Mouse (Mus musculus) heart, adult 2 months (tissue): ENCODE data around the gene Runx2. TPM values are rescaled to one million over a fixed set of nuclear protein-coding genes. Genes with fewer than 3 reads are reported as not detected.

Source experiments
- DNase-seq, 2 experiments: peaks; one replicate each; pipeline ENCODE4 v3.0.0; 2021
- H3K27ac ChIP-seq: fragments of 200-600 bp; 2 replicates; pipeline ENCODE4 v1.8.1; 2022
- H3K27me3 ChIP-seq: fragments of 200-500 bp; 2 replicates; pipeline ENCODE4 v1.6.1; 2012; ENCODE audit warnings: mild to moderate bottlenecking, low read length, inconsistent platforms, mixed read lengths; ENCODE audit not compliant: control insufficient read depth, insufficient read depth
- H3K36me3 ChIP-seq: fragments of 200-500 bp; 2 replicates; pipeline ENCODE4 v1.6.1; 2012; ENCODE audit warnings: low read length, inconsistent platforms; ENCODE audit not compliant: control insufficient read depth, insufficient read depth
- H3K4me1 ChIP-seq: fragments of 200-500 bp; 2 replicates; pipeline ENCODE4 v1.6.1; 2011; ENCODE audit warnings: low read length; ENCODE audit not compliant: control insufficient read depth, insufficient read depth
- H3K4me3 ChIP-seq: fragments of 200-600 bp; 2 replicates; pipeline ENCODE4 v1.8.1; 2022
- H3K79me2 ChIP-seq: fragments of 200-500 bp; replicated peaks from 2 replicates; pipeline ENCODE4 v1.6.1; 2012; ENCODE audit warnings: mild to moderate bottlenecking, inconsistent platforms, low read length, moderate library complexity, mixed read lengths; ENCODE audit not compliant: control insufficient read depth, insufficient read depth
- H3K9ac ChIP-seq: fragments of 200-500 bp; 2 replicates; pipeline ENCODE4 v1.6.1; 2012; ENCODE audit warnings: low read depth, mild to moderate bottlenecking, control low read depth, inconsistent platforms, low read length, mixed read lengths
- CTCF ChIP-seq: fragments of 200-600 bp; IDR thresholded peaks from 2 replicates; pipeline ENCODE4 v1.8.1; 2022; ENCODE audit warnings: antibody characterized with exemption, mild to moderate bottlenecking, moderate library complexity
- EP300 ChIP-seq: fragments of 200-500 bp; IDR thresholded peaks from 2 replicates; pipeline ENCODE4 v1.6.1; 2011; ENCODE audit warnings: low read depth, low read length, control low read depth; ENCODE audit not compliant: insufficient read depth
- POLR2A ChIP-seq: fragments of 200-500 bp; IDR thresholded peaks from 2 replicates; pipeline ENCODE4 v1.6.1; 2011; ENCODE audit warnings: mild to moderate bottlenecking, low read depth, low read length, control low read depth; ENCODE audit not compliant: insufficient read depth
- whole genome bisulfite sequencing: fragments of 180-500 bp; shearing (Covaris S2); methylation state at CpG from one replicate; pipeline ENCODE4 v1.1.7; 2018; 5-methylcytosine and 5-hydroxymethylcytosine counted together
- intact Hi-C: fragments of 180-260 bp; cut with DNase I; formaldehyde crosslinking; loops from one replicate; pipeline ENCODE4 v1.15.1; 2025
- polyA plus RNA-seq: library from polyadenylated mRNA; depleted of rRNA; stranded (reverse); fragments of >200 nt; gene quantifications from 2 replicates; pipeline ENCODE4 v1.2.3, GENCODE M21; 2012
- total RNA-seq, 2 experiments: library from RNA; stranded (reverse); gene quantifications; 2 replicates each; pipeline ENCODE4 v1.2.3; 2021

Runx2 gene
- total and polyA plus RNA-seq, 3 experiments, result 0.41 to 0.76 (median 0.57) TPM

DNA sequence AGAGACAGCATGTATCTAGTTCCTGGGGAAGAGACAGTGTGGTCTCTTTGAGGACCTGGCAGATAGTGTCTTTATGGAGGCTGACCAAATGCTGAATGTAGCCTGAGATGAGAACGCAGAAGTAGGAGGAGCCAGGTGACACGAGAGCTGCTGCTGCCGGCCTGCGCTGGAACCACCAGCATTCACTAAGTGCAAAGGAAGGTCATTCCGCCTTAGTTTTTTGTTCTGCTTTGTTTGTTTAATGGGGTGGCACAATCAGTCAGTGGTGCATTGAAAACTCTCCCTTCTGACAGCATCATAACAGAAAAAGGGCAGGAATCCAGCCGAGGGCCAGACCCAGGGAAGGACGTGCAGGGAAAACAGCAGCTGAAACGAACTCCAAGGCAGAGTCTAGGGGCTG, 165.5 kb downstream of the Runx2 start:
- intact Hi-C loops, result no loop called here
- H3K27me3 ChIP-seq, result no peaks in the 10 kb centered on the region
- no peak overlapping the region for H3K27ac ChIP-seq
- no peaks in the 10 kb centered on the region for H3K79me2 ChIP-seq
- H3K36me3 ChIP-seq, result no peaks in the 10 kb centered on the region
- no peak overlapping the region for H3K4me3 ChIP-seq
- H3K9ac ChIP-seq, result no peak overlapping the region
- H3K4me1 ChIP-seq, result no peaks in the 10 kb centered on the region
- TF ChIP-seq EP300 (no peak), CTCF (no peak), POLR2A (no peak)
- WGBS, result 64% methylated on average over 8 of the region's 8 CpGs
- no peak for DNase-seq

- WGBS, result 82% methylated on average over 6 of the region's 6 CpGs
- intact Hi-C loops, result no loop called here
Observed at GRCm38 (mm10) chr17:44647916-44648315, 166.7 kb downstream of the Runx2 start.

GRCm38 (mm10) chr17:44645146-44645545, 169.5 kb downstream of the Runx2 start:
- DNase-seq, result no peak
- 83% methylated on average over 8 of the region's 8 CpGs for WGBS
- no peaks in the 10 kb centered on the region for H3K4me1 ChIP-seq

More at GRCm38 (mm10) chr17:44647916-44648315, 166.7 kb downstream of the Runx2 start:
- Histone ChIP-seq H3K36me3 (no peaks in the 10 kb centered on the region), H3K27me3 (no peaks in the 10 kb centered on the region), H3K9ac (no peak overlapping the region), H3K79me2 (no peaks in the 10 kb centered on the region), H3K4me3 (no peak overlapping the region), H3K27ac (no peak overlapping the region), H3K4me1 (no peaks in the 10 kb centered on the region)
- DNase-seq, result no peak
- TF ChIP-seq EP300 (no peak), POLR2A (no peak), CTCF (no peak)

DNA sequence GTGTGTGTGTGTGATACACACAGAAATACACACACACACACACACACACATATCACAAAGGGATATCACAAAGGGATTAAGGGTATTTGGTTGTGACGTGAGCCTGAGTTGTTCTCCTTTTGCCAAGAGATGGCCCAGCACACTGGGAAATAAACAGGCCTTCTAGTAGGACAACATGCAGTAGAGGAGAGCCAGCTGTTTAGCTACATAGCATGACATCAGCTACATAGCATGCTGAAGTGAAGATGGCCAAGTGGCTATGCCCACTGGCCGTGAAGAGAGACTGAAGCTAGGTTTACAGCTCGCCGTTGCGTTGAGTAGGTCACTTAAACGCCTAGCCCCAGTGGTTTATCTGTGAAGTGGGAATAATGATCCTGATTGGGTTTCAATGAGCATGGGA, 171.3 kb downstream of the Runx2 start:
- H3K36me3 ChIP-seq, result no peaks in the 10 kb centered on the region
- 87% methylated on average over 6 of the region's 6 CpGs for WGBS
- H3K27ac ChIP-seq, result no peak overlapping the region
- no peak overlapping the region for H3K9ac ChIP-seq
- H3K27me3 ChIP-seq, result no peaks in the 10 kb centered on the region
- no peak for DNase-seq
- no peaks in the 10 kb centered on the region for H3K4me1 ChIP-seq
- H3K79me2 ChIP-seq, result no peaks in the 10 kb centered on the region
- TF ChIP-seq CTCF (no peak), POLR2A (no peak), EP300 (no peak)
- intact Hi-C loops, result no loop called here
- no peak overlapping the region for H3K4me3 ChIP-seq

More at GRCm38 (mm10) chr17:44645146-44645545, 169.5 kb downstream of the Runx2 start:
- TF ChIP-seq POLR2A (no peak), EP300 (no peak), CTCF (no peak)
- H3K9ac ChIP-seq, result no peak overlapping the region
- intact Hi-C loops, result no loop called here
- H3K4me3 ChIP-seq, result no peak overlapping the region
- no peak overlapping the region for H3K27ac ChIP-seq
- H3K27me3 ChIP-seq, result no peaks in the 10 kb centered on the region
- H3K36me3 ChIP-seq, result no peaks in the 10 kb centered on the region
- H3K79me2 ChIP-seq, result no peaks in the 10 kb centered on the region

GRCm38 (mm10) chr17:44642126-44642525, 172.5 kb downstream of the Runx2 start:
- H3K36me3 ChIP-seq, result no peaks in the 10 kb centered on the region
- no peaks in the 10 kb centered on the region for H3K79me2 ChIP-seq
- intact Hi-C loops, result no loop called here
- no peak overlapping the region for H3K4me3 ChIP-seq
- WGBS, result 42% methylated on average over 4 of the region's 4 CpGs
- no peaks in the 10 kb centered on the region for H3K27me3 ChIP-seq
- TF ChIP-seq EP300, result no peak
- no peak for DNase-seq
- no peak overlapping the region for H3K27ac ChIP-seq
- no peak overlapping the region for H3K9ac ChIP-seq
- H3K4me1 ChIP-seq, result no peaks in the 10 kb centered on the region

DNA sequence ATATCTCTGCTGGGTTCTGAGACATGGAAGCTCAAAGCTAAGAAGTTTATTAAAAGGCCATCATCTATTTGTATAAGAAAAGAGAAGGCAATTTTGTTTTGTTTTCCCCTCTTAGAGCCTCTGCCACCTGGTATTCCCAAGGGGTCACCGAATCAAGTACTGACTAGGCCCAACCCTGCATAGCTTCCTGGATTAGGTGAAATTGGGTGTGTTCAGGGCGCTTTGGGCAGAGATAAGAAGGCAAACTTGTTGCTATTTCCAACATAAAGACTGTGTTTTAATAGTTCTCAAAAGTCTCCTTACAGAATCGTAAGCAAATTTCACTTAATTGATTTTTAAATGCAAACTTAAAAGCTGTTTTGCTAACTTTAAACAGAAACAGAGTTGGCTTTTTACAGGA, 173.7 kb downstream of the Runx2 start:
- DNase-seq, result no peak
- TF ChIP-seq EP300, result no peak
- H3K27ac ChIP-seq, result no peak overlapping the region
- no peaks in the 10 kb centered on the region for H3K36me3 ChIP-seq
- intact Hi-C loops, result no loop called here
- 75% methylated on average over 3 of the region's 3 CpGs for WGBS
- H3K9ac ChIP-seq, result no peak overlapping the region
- H3K27me3 ChIP-seq, result no peaks in the 10 kb centered on the region
- no peak overlapping the region for H3K4me3 ChIP-seq
- H3K79me2 ChIP-seq, result no peaks in the 10 kb centered on the region
- no peaks in the 10 kb centered on the region for H3K4me1 ChIP-seq
